Mouse (Mus musculus): ENCODE results near the gene Ptar1. TPM values are rescaled to one million over a fixed set of nuclear protein-coding genes. Genes with fewer than 3 reads are reported as not detected.

Gene Ptar1
- polyA plus RNA-seq, 1 experiment: 36.1 TPM

GRCm38 (mm10) chr19:23757011-23757410 lies 69.8 kb downstream of the Ptar1 start:
- H3K4me3 ChIP-seq (ENCODE audit: insufficient read depth, low read length): no peak overlapping the region
- no peaks in the 10 kb centered on the region for H3K4me1 ChIP-seq (ENCODE audit: control insufficient read depth, insufficient read depth, low read length)
- no peak overlapping the region for H3K27ac ChIP-seq (ENCODE audit: insufficient read depth, low read length)
- TF ChIP-seq CTCF (IDR thresholded peaks at IDR 0.05; ENCODE audit: borderline replicate concordance, insufficient read depth, low read length): no peak
- no peak for TF ChIP-seq POLR2A (IDR thresholded peaks at IDR 0.05; ENCODE audit: low read depth, low read length)

GRCm38 (mm10) chr19:23757961-23758553 lies 70.8 kb downstream of the Ptar1 start:
- Histone ChIP-seq H3K4me3 (ENCODE audit: insufficient read depth, low read length) (peak overlapping the region; percentile 65), H3K27ac (ENCODE audit: insufficient read depth, low read length) (no peak overlapping the region), H3K4me1 (ENCODE audit: control insufficient read depth, insufficient read depth, low read length) (no peaks in the 10 kb centered on the region)
- TF ChIP-seq POLR2A (IDR thresholded peaks at IDR 0.05; ENCODE audit: low read depth, low read length): no peak
- peak; percentile 78 for TF ChIP-seq CTCF (IDR thresholded peaks at IDR 0.05; ENCODE audit: borderline replicate concordance, insufficient read depth, low read length)

GRCm38 (mm10) chr19:23758554-23759321 lies 71.5 kb downstream of the Ptar1 start, which contains the start of gene Apba1:
Apba1 (plus strand) TSS chr19:23758887.
- Histone ChIP-seq H3K27ac (ENCODE audit: insufficient read depth, low read length) (no peak within 1 kb of the TSS), H3K4me3 (ENCODE audit: insufficient read depth, low read length) (peak within 1 kb of the TSS; percentile 78), H3K4me1 (ENCODE audit: control insufficient read depth, insufficient read depth, low read length) (no peaks in the 10 kb centered on the region)
- TF ChIP-seq POLR2A (IDR thresholded peaks at IDR 0.05; ENCODE audit: low read depth, low read length) (0 out of 2 replicates have a peak, but pooled peaks have one; percentile 54), CTCF (IDR thresholded peaks at IDR 0.05; ENCODE audit: borderline replicate concordance, insufficient read depth, low read length) (no peak)

DNA sequence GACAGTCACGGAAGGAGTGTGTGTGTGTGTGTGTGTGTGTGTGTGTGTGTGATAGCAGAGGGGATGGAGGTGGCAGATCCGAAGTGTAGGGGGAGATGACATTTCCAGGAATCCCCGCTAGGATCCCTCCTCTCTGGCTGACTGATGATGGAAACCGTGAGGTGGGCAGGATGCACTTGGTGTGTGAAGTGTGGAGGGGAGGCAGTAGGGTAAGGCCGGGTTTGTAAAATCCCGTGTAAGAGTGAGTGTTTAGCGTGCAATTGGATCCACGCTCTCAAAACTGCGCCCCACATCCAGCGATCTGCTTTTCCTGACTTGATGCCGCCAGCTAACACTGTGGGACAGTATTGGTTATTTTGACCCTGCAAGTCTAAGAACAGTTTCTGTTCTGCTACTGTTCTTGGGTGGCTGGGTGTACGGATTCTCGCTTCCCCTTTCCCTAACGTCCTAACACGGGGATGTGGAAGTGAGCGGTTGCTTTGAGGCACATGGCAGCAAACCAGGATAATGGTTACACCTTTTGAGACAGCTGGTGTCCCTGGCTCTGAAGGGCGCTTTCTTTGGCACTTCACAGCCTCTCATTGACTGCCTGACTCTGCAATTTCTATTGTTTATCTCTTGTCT lies 72.2 kb downstream of the Ptar1 start:
- Histone ChIP-seq H3K4me3 (ENCODE audit: insufficient read depth, low read length) (peak overlapping the region; percentile 78), H3K27ac (ENCODE audit: insufficient read depth, low read length) (no peak overlapping the region), H3K4me1 (ENCODE audit: control insufficient read depth, insufficient read depth, low read length) (no peaks in the 10 kb centered on the region)
- TF ChIP-seq POLR2A (IDR thresholded peaks at IDR 0.05; ENCODE audit: low read depth, low read length) (no peak), CTCF (IDR thresholded peaks at IDR 0.05; ENCODE audit: borderline replicate concordance, insufficient read depth, low read length) (no peak)

DNA sequence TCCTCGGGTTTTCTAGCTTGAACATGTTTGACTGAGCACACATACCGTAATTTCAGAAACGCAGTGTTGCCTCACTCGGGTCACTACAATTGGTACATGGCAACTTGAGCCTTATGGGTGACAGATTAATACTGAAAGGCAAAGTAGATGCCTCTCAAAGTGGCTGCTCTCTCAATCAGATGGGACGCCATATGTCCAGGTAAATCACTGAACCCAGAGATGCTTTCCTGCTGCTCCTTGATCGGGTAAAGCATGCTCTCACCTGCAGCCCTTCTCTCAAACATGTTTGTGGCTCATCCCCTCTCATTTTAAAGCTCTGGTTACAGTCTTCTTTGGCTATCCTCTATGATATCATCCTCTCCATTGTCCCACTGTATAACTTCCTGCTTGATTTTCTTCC lies 76.1 kb downstream of the Ptar1 start:
- TF ChIP-seq CTCF (IDR thresholded peaks at IDR 0.05; ENCODE audit: borderline replicate concordance, insufficient read depth, low read length): no peak
- no peak for TF ChIP-seq POLR2A (IDR thresholded peaks at IDR 0.05; ENCODE audit: low read depth, low read length)
- H3K4me3 ChIP-seq (ENCODE audit: insufficient read depth, low read length): no peak overlapping the region
- H3K4me1 ChIP-seq (ENCODE audit: control insufficient read depth, insufficient read depth, low read length): no peaks in the 10 kb centered on the region
- no peak overlapping the region for H3K27ac ChIP-seq (ENCODE audit: insufficient read depth, low read length)

- no peak for TF ChIP-seq CTCF (IDR thresholded peaks at IDR 0.05; ENCODE audit: borderline replicate concordance, insufficient read depth, low read length)
- TF ChIP-seq POLR2A (IDR thresholded peaks at IDR 0.05; ENCODE audit: low read depth, low read length): no peak
- Histone ChIP-seq H3K4me3 (ENCODE audit: insufficient read depth, low read length) (no peak overlapping the region), H3K27ac (ENCODE audit: insufficient read depth, low read length) (no peak overlapping the region), H3K4me1 (ENCODE audit: control insufficient read depth, insufficient read depth, low read length) (no peaks in the 10 kb centered on the region)
These were observed 76.8 kb downstream of the Ptar1 start for GRCm38 (mm10) chr19:23764051-23764450.

GRCm38 (mm10) chr19:23768864-23769263 lies 81.6 kb downstream of the Ptar1 start:
- Histone ChIP-seq H3K4me3 (ENCODE audit: insufficient read depth, low read length) (no peak overlapping the region), H3K27ac (ENCODE audit: insufficient read depth, low read length) (no peak overlapping the region), H3K4me1 (ENCODE audit: control insufficient read depth, insufficient read depth, low read length) (no peaks in the 10 kb centered on the region)
- TF ChIP-seq POLR2A (IDR thresholded peaks at IDR 0.05; ENCODE audit: low read depth, low read length) (no peak), CTCF (IDR thresholded peaks at IDR 0.05; ENCODE audit: borderline replicate concordance, insufficient read depth, low read length) (no peak)

DNA sequence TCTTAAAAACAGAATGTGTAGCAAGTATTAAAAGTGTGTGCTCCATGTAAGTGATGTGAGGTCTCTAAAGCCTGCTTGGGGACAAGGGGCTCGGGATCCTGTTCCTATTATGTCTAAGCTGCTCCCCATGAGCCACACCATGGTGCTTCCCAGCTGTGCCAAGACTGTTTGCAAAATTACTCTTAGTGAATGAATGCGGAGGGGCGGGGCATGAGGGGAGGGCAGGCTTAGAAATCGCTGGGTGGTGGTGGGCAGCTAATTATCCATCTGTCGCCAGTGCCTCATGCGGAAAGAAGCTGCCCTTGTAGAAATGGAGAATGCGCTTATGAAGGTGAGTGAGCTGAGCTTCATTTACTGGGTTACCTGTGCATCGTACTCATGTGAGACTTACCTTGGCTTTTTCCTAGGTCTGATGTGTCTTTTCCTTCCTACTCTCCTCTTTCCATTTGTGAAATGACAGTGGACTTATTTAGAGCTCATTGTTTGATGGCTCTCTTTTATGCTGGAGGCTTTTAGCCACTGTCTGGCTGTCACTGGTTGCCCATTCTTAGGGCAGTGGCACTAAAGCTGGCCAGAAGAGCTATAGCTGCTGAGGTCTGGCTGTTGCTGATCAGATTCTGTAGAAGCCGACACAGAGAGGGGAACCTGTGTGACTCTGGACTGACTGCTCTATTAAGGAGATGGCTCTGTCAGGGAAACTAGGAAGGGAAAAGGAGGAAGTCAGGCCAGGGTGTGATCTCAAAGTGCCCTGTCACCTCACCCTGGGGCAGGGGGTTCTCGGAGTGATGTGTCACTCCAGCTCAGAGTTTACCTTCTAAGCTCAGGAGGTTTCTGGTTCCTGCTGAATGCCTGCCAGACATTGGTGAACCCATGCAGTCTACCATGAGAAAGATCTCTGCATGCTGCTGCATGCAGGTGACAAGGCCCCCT lies 83.5 kb downstream of the Ptar1 start:
- Histone ChIP-seq H3K4me3 (ENCODE audit: insufficient read depth, low read length) (no peak overlapping the region), H3K27ac (ENCODE audit: insufficient read depth, low read length) (no peak overlapping the region), H3K4me1 (ENCODE audit: control insufficient read depth, insufficient read depth, low read length) (no peaks in the 10 kb centered on the region)
- TF ChIP-seq POLR2A (IDR thresholded peaks at IDR 0.05; ENCODE audit: low read depth, low read length) (no peak), CTCF (IDR thresholded peaks at IDR 0.05; ENCODE audit: borderline replicate concordance, insufficient read depth, low read length) (no peak)

GRCm38 (mm10) chr19:23771971-23772370 lies 84.7 kb downstream of the Ptar1 start:
- TF ChIP-seq POLR2A (IDR thresholded peaks at IDR 0.05; ENCODE audit: low read depth, low read length) (no peak), CTCF (IDR thresholded peaks at IDR 0.05; ENCODE audit: borderline replicate concordance, insufficient read depth, low read length) (0 out of 2 replicates have a peak, but pooled peaks have one; percentile 13)
- H3K4me1 ChIP-seq (ENCODE audit: control insufficient read depth, insufficient read depth, low read length): no peaks in the 10 kb centered on the region
- H3K4me3 ChIP-seq (ENCODE audit: insufficient read depth, low read length): no peak overlapping the region
- H3K27ac ChIP-seq (ENCODE audit: insufficient read depth, low read length): no peak overlapping the region
